Mouse (Mus musculus) E14TG2a.4 (cell line): ENCODE measurements at regions not wholly inside any gene's neighbourhood (a gene's known extent, or its start where the extent isn't known, plus 50 kb on each side); places are given as distances from the start of the nearest gene placed in this dataset.

ENCODE experiments used
- CTCF ChIP-seq: conservative IDR thresholded peaks from 2 replicates; pipeline ENCODE4 v1.5.1; 2014; ENCODE audit warnings: low read length
- NANOG ChIP-seq: IDR thresholded peaks from 2 replicates; pipeline ENCODE4 v1.6.1; 2014; ENCODE audit warnings: borderline replicate concordance, low read length, mixed read lengths
- POU5F1 ChIP-seq: IDR thresholded peaks from 2 replicates; pipeline ENCODE4 v1.6.1; 2014; ENCODE audit warnings: low read length, borderline replicate concordance

GRCm38 (mm10) chr12:96239642-96240041 is 547.6 kb downstream of the Flrt2 start:
- no peak for TF ChIP-seq CTCF
- no peak for TF ChIP-seq POU5F1
- TF ChIP-seq NANOG: no peak
